Mouse (Mus musculus) cerebellum, adult 2 months (tissue): Measurements from ENCODE around the gene Smco2.

Experiments
- CTCF ChIP-seq: fragments of 200-500 bp; IDR thresholded peaks from 2 replicates; pipeline ENCODE4 v1.5.1; 2011; ENCODE audit warnings: low read depth, mild to moderate bottlenecking, control low read depth, low read length, moderate library complexity, borderline replicate concordance; ENCODE audit not compliant: insufficient read depth
- POLR2A ChIP-seq: fragments of 200-500 bp; IDR thresholded peaks from 2 replicates; pipeline ENCODE4 v1.6.1; 2011; ENCODE audit warnings: low read length, control low read depth, borderline replicate concordance; ENCODE audit not compliant: insufficient read depth

DNA sequence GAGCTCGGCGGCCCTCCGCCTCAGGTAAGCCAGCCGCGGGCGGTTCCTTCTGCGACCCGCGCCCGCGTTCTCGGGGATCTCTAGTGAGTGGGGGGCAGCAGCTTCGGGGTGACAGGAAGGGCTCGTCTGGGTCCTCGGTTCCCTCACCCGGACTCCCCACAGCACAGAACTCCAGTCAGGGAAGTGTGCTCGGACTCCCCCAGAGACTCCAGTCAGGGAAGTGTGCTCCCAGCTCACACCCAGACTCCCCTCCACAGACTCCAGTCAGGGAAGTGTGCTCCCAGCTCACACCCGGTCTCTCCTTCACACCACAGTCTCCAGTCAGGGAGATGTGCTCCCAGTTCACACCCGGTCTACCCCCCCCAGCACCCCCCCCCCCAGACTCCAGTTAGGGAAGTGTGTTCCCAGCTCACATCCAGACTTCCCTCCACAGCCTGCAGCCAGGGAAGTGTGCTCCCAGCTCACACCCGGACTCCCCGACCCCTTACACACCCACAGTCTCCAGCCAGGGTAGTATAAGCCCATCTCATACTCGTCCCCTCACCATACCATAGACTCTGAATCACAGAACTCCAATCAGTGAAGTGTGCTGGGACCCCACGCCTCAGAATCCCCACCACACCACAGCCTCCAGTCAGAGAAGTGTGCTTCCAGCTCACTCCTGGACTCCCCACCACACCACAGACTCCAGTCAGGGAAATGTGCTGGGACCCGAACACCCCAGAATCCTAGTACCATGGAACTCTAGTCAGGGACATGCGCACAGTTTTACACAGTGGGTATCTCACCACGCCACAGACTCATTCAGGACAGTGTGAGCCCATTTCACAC lies 39.0 kb downstream of the Smco2 start:
- no peak for TF ChIP-seq CTCF
- no peak for TF ChIP-seq POLR2A
